Mouse (Mus musculus) retina, embryonic 14.5 days (tissue): ENCODE results near the gene Tmem104.

Source experiments
- DNase-seq: peaks from one replicate; pipeline ENCODE4 v3.0.0-alpha.2; 2015; ENCODE audit warnings: low spot score

Tmem104 gene

GRCm38 (mm10) chr11:115187224-115187639 is at the start of gene Tmem104:
Gene Tmem104, plus strand, starts transcription at chr11:115187487.
- peak; percentile 100 for DNase-seq

GRCm38 (mm10) chr11:115138597-115139262 is 48.6 kb upstream of the Tmem104 start:
- no peak for DNase-seq

GRCm38 (mm10) chr11:115141970-115142369 is 45.3 kb upstream of the Tmem104 start:
- no peak for DNase-seq

- DNase-seq = no peak
Observed at GRCm38 (mm10) chr11:115147813-115148212, 39.5 kb upstream of the Tmem104 start.

GRCm38 (mm10) chr11:115150741-115151254 is 36.5 kb upstream of the Tmem104 start:
- DNase-seq = no peak

- DNase-seq = peak; percentile 91
Observed at GRCm38 (mm10) chr11:115151755-115152429, 35.4 kb upstream of the Tmem104 start.

- no peak for DNase-seq
Observed at GRCm38 (mm10) chr11:115153088-115153487, 34.2 kb upstream of the Tmem104 start.

- peak; percentile 80 for DNase-seq
Observed at GRCm38 (mm10) chr11:115153699-115154292, 33.5 kb upstream of the Tmem104 start.

GRCm38 (mm10) chr11:115155053-115155634 is 32.1 kb upstream of the Tmem104 start:
- DNase-seq = no peak

GRCm38 (mm10) chr11:115157933-115158719 is 29.2 kb upstream of the Tmem104 start:
- DNase-seq = no peak

GRCm38 (mm10) chr11:115160016-115160797 is 27.1 kb upstream of the Tmem104 start:
- peak; percentile 73 for DNase-seq

- peak; percentile 90 for DNase-seq
Observed at GRCm38 (mm10) chr11:115160883-115161577, 26.3 kb upstream of the Tmem104 start.

- DNase-seq = no peak
Observed at GRCm38 (mm10) chr11:115161578-115162204, 25.6 kb upstream of the Tmem104 start.

- DNase-seq = no peak
Observed at GRCm38 (mm10) chr11:115162205-115162601, 25.1 kb upstream of the Tmem104 start.

GRCm38 (mm10) chr11:115162832-115163480 is 24.3 kb upstream of the Tmem104 start, which contains the start of gene Slc9a3r1:
Gene Slc9a3r1, plus strand, starts transcription at chr11:115163341.
- DNase-seq = peak; percentile 98

GRCm38 (mm10) chr11:115163568-115164150 is 23.6 kb upstream of the Tmem104 start:
- DNase-seq = peak; percentile 71

- peak; percentile 17 for DNase-seq
Observed at GRCm38 (mm10) chr11:115164341-115164975, 22.8 kb upstream of the Tmem104 start.

- peak; percentile 41 for DNase-seq
Observed at GRCm38 (mm10) chr11:115164976-115165374, 22.3 kb upstream of the Tmem104 start.
